Mouse (Mus musculus) heart, postnatal 0 days (tissue): ENCODE data around the gene Mtus2.

Experiments used
- CTCF ChIP-seq: IDR thresholded peaks from 2 replicates; pipeline ENCODE4 v1.5.1; 2016; ENCODE audit warnings: antibody characterized with exemption, control low read depth, low read depth
- EP300 ChIP-seq: IDR thresholded peaks from 2 replicates; pipeline ENCODE4 v1.6.1; 2016; ENCODE audit warnings: antibody characterized with exemption, low read depth

DNA sequence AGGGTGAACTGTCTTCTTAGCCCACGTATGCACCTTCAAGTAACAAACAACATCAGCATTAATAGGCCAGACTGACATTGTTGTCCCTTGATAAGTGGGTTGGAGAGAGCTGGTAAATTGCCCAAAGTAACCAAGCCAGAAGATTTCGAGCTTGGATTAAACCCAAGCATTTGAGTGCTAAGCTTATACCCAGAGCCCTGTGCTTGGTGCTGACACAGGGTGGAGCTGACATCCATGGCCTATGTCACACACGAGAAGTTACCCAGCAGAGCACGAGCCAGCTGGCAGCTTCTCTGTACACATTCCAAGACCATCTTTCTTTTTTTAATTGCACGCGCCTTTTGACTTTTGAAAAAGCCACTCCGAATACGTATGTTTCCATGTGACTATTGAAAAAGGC is 259.7 kb downstream of the Mtus2 start:
- TF ChIP-seq CTCF: no peak
- no peak for TF ChIP-seq EP300
